Mouse (Mus musculus): ENCODE results near the gene Pcnx3.

The Pcnx3 gene

DNA sequence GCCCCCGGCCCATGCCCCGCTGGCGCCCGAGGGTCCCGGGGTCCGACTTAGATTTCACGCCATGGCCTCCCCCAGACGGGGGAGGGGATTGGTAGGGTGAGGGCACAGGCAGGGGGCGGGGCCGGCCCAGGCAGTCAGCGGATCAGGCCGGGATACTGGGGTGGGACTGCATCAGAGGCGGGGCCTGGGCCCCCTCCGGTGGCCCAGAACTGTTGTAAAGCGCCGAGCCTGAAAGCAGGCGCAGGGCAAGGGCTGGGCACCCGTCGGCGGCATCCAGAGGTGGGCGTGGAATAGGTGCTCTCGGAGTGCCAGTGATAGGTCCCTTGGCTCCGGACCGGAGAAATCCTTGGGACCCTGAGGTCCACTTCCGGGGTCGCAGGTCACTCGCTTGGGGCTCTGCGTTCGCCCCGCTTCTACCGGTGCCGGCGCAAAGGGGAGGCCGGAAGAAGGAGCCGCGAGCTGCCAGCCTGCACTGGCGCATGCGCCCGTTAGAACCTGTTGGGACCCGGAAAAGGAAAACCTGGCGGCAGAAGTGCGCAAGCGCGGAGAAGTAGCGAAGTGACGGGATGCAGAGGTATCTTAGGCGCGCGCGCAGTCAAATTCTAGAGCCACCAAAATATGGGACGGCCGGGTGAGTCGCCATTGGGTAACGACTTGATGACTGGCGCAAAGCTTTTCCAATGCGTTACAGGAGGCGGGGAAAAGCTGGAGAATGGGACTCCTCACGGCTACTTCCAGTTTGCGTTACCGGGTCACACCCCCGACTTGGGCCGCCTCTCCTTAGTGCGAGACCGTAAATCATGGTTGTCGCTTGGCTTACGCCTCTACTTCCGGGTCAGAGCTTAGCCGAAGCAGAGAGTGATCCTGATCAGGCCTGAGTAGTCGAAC is at the start of gene Pcnx3, which contains the start of gene Map3k11:
Gene Pcnx3 (minus strand): TSS at position 709 of the 888 bp plus-strand sequence.
Gene Map3k11 (plus strand): TSS at position 543 of the 888 bp plus-strand sequence.
- WGBS, result under 1% methylated on average over 69 of the region's 69 CpGs

DNA sequence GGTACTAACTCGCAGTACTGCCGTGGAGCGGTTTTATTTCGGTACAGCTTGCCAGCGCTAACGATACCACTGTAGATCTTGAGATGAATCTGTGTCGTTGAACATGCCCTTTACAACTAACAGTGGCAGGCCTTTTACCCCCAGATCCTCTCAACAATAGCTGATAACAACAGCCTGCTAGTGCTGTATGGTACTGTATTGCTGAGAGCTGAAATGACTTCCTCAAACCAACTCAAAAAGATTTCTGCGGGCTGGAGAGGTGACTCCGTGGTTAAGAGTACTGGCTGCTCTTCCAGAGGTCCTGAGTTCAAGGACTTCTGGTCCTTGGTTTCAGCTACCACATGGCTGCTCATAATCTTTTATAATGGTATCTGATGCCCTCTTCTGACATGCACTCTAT is 45.6 kb upstream of the Pcnx3 start:
- 75% methylated on average over 9 of the region's 9 CpGs for WGBS

DNA sequence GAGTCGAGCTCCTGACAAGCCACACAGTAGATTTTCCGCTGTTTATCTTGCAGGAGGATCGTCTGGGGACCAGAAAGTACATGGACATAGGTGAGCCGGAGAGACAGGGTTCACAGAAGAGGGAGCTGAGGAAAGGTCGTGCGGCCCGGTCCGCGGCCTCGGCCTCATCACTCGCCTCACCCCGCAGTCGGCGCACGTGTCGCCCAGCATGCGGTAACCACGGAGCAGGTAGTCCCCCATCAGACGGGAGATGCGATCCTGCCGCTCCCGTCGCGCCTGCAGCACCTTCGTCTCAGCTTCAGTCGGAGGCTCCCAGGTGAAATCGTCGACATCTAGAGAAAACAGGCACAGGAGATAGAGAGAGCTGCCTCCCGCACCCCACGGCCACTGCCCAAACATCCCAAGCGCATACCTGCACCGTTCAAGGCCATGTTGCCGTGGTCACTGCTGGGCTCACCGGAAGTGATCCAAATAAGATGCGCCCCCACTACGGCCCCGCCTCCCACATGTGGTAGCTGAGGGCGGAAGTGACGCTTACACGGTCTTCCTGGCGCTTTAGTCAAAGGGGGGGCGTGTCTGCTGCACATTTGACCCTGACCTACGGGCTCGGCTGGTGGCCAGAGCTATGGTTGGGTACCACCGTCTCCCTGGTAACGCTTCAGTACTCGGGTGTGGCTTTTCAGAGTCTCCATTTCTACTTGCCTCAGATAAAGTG is 42.7 kb upstream of the Pcnx3 start:
- under 1% methylated on average over 47 of the region's 47 CpGs for WGBS

DNA sequence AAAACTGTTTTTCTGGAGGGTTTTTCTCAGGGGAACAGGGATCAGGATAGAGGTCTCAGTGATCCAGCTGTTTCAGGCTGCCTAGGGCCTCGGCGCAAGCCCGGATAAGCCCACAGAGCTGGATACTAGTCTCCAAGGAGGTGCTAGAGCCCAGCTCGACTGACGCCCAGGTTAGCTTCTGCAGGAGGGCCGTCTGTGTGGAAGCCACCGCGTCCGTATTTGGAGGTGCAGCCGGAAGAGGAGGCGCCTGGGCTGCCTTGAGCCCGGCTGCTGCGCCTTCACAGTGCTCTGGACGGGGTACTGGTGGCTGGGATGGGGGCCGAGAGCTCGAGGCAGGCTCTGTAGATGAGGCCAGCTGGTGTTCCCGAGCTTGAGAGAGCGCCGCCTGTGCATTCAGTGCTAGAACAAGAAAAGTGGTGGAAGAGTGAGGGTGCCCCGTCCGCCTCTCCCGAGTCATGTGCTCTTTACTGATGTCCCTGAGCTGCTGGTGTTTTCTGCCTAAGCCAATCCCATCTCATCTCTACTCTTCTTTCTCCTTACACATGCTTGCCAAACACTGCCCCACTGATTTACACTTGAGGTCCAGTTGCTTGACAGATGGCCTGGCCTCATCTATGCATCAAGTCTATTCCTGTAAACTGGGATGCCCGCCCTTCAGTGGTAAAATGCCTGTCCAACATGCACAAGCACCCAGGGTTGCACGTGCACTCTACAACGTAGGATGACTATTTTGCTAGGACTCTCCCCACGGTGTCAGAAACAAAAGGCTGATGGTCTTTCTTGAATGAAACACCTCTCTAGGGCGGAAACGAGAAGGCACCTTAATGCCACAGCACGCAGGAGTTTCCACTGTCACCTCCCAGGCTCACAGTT is 41.8 kb upstream of the Pcnx3 start:
- 72% methylated on average over 29 of the region's 29 CpGs for WGBS

DNA sequence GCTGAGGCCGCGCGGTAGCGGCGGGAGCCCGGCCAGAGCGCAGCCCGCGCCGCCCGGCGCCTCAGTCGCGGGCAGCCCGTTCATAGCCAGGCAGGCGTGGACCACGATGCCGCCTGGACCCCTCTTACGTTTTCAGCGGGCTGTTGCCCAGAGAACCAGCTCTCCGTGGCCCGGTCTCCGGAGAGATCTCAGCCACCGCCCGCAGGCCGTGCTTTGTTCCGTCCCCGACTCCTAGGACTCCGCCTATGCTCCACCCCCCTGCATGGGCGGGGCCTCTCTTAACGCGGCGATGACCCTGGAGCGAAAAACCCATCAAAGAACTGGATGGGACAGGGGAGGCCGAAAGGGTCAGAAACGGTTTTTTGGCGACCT is 40.7 kb upstream of the Pcnx3 start, which contains the start of gene Fam89b:
Gene Fam89b (minus strand): TSS at position 210 of the 372 bp plus-strand sequence.
- under 1% methylated on average over 37 of the region's 37 CpGs for WGBS

DNA sequence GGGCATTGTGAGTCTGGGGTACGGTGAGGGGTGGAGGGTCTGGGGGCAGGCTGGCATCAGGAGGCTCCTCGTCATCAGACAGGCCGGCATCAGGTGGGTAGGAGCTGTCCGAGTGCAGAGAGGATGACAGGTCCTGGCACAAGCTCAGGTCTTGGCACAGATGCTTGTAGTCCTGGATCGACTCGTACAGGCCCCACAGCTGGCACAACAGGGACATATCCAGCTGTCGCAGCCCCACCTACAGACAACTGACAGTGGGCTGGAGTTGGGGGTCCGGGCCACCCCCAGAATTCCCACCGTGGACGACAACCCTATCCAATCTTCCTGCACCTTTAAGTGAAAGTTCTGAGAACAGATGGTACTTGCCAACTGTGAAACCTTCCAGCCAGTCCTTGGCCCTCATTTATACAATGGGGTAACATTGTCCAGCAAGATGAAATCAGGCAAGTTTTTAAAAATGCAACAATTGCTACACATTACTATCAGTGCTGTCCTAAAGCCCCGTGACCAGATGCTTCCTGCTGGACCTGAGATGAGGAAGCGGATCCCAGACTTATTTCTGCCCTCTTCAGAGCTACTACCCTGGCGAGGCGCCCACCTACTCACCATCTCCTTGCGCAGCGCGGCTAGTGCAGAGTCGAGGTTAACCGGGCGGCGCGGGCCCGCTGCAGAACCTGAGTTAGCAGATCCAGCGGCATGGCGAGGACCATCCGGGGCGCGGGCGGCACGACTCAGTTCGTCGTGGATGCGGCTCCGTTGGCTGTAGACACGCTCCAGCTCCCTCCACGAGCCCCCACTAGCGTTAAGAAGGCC is 40.1 kb upstream of the Pcnx3 start:
- 1% methylated on average over 36 of the region's 37 CpGs for WGBS

DNA sequence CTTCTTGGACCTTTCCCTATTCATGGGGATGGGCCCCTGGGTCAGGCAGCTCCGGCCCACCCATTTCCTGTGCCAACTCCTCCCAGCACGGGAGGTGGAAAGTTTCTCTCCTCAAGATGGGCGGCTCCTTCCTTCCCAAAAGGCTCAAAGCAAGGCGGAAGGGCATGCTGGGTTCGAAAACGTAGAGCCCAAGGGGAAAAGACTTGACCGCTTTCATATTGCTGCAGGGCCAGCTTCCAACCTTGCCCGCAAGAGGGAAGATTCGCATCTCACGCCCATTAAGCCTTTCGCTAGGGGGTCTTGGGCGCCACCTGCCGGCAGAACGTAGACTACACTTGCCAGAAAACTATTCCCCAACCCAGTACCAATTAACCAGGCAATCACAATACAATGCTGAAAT is 39.0 kb upstream of the Pcnx3 start:
- 2% methylated on average over 14 of the region's 14 CpGs for WGBS

DNA sequence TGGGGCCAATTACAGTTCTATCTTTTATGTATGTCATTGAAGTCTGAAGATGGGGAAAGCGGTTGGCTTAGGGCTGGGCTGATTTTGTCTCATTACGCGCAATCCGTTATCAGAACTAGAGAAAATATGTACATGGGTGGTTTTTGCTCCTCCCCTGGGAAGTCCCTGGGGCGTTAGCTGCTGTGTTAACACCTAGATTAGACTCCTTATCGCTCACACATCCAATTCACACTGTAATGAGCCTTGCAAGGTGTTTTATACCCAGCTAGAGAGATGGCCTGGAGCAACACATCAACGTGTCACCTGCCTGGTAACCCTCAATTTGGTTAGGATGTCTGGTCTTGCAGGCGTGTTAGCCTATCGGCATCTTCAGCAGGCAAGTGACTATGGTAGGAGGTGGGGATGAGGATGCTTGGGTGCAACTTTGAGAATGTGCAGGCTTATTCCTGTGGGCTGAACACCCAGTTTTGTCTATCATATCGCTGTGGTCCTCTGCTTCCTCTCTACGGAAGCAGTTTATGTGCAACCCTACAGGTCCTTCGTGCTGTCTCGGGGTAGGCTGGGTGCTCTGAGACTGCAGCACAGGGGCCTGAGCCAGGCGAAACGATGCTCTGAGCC is 38.4 kb upstream of the Pcnx3 start:
- WGBS, result 64% methylated on average over 15 of the region's 15 CpGs

DNA sequence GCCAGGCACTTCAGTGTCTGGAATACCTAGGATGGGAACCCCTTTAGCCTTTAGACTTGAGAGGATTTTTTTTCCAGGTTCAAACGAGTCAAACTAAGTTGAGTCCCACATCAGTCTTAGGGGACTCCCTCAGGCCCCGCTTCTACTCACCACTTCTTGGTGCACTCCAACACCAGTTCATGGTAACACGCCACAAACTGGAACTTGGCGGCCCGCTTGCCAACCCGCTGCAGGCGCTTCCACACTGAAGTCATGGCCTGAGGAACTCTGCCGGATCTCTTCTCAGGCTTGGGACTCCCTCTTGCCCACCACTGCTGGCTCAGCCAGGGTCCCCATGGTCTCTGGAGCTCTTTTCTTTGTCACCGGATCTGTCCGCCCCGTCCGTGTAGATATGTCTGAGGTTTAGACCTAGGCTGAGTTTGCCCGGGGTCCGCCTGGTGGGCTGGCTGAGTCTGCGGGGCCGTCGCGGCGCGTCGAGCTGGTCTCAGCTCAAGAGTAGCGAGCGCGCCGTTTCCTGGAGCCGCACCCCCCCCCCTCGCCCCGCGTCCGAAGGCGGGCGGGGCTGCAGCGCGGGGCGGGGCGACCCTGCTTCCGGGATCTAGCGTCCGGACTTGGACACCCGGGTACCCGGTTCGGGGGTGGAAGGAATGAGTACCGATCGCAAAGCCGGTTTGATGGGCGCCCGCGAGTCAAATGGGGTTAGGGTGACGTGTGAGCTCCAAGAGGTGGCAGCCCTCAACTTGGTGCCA is 37.2 kb upstream of the Pcnx3 start, which contains the start of gene Ehbp1l1:
Gene Ehbp1l1 (minus strand): TSS at position 551 of the 749 bp plus-strand sequence.
- 13% methylated on average over 49 of the region's 49 CpGs for WGBS

DNA sequence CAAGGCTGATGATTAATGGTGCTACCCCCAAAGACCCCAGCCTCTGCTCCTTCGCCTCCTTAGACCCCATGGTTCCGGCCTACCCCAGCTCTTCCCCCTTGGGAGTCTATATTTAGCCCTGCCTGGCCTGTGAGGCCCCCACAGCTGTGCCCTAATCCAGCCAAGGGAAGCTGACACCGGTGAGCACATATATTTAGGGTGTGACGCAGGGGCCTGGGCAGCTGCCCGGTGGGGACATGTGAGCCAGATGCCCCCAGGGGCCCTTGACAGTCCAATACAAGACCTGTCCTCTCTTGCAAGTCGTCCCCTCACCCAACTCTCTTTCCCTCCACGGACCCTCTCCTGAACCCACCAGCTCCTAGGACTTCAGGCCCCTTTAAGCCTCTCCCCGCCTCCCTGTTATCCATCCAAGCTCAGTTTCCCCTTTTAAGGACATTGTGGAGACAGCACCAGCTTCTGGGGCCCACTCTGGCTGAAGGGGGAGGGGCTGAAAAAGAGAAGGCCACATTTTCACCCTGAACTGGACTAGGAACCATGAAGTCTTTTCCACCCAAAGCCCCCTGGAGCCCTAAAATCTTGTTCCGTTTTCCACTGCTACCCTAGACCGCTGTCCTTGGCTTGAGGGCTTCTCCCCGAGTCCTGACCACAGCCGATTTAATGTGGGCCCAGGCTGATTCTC is 36.5 kb upstream of the Pcnx3 start:
- WGBS, result 68% methylated on average over 12 of the region's 12 CpGs

DNA sequence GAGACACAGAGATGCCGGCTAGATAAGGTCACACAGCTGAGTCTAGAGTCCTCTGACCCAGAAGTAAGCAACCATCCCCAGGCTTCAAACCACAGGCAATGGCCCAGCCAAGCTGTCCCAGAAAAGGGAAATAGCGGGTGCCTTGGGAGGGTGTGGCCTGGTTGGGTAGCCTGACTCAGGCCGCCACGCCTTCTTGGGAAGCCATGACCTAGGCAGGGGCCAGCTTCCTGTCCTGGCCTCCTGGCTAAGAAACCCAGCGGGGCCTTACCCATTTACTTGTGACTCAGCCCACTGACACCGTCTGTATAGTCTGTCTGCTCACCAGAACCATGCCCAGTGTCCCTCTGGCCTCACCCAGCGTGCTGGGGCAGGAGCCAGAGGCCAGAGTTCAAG is 35.8 kb upstream of the Pcnx3 start:
- WGBS, result 59% methylated on average over 7 of the region's 7 CpGs

DNA sequence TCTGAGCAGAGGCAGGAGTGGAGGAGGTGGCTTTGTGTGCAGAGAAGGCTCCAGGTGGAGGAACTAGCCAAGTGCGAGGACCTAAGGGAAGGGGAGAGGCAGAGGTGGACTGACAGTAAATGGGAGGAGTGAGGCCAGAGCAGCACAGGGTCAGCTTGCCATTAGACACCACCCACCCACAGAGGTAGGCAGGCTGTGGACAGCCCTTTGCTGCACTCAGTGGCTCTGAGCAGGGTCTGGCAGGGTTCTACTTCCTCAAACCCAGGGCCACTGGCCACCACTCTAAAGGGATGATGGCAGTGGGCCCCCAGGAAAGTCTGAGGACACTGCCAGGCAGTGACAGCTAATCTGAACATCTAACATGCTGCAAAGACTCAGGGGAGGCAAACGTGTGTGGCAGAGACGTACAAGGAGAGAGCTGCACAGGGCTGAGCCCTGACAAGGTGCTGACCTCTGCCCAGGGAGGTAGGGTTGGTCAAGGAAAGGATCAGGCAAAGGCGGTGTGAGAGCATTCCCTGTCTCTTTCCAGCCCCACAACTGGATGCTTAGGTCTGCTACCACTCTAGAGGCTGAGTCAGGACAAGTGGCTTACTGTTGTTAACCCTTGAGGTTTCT is 35.3 kb upstream of the Pcnx3 start:
- WGBS, result 76% methylated on average over 4 of the region's 4 CpGs

DNA sequence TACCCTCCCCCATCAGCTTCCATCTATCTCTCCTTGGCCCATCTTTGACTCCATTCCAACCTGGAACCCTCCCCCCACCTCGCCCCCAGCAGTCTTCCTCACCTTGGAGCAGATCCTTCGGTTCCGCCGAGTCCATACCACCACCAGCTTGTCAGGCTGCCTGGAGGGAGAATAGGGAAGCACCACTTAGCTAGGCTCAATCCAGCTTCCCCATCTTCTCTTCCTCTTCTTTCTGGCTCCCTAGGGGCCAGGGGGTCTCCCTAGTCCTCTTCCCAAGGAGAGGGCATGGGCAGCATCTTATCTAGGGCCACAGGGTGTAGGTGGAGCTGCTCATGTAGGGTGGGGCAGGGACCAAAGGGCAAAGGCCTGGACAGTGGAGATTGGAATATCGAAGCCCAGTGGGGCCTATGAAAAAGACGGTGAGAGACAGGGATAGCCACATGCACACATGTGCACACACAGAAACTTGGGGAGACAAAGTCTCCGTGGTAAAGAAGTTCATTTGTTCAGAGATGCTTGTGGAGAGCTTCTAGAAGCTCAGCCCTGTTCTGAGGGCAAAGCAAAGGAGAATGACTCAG is 34.2 kb upstream of the Pcnx3 start:
- 87% methylated on average over 7 of the region's 7 CpGs for WGBS

DNA sequence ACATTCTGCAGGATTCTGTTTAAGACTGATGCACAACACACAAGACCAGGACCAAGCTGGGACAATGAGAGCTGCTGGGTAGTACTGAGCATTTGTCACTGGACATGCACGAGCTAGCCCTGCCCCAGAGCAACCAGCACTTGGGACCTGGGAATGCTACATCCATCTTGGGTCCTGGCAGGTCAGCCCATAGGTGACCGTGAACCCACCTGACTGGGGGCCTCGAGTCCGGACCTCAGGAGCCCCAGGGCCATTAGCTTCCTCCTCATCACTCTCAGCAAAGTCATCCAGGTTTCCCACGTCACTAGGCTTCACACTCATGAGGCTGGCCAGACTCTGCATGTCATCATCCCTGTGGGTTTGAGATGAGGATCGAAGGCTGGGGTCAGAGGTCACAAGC is 32.5 kb upstream of the Pcnx3 start:
- 92% methylated on average over 6 of the region's 6 CpGs for WGBS

DNA sequence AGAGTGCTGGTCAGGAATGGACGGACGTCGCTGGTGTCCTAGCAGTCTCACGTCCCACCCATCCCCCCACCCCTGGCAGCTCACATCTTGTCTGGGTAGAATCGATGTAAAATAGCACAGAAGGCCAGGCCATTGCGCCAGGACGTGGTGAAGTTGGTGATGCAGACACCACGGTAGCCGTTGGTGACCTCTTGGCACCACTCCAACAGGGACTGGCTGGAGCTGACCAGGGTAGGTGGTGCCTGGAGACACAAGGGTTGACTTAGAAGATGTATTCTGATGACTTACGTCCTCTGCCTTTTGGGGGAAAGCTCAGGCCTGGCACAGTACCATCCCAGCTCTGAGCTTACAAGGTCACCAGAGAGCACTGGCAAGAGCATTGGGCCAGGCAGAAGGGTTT is 28.2 kb upstream of the Pcnx3 start:
- WGBS, result 45% methylated on average over 10 of the region's 10 CpGs

DNA sequence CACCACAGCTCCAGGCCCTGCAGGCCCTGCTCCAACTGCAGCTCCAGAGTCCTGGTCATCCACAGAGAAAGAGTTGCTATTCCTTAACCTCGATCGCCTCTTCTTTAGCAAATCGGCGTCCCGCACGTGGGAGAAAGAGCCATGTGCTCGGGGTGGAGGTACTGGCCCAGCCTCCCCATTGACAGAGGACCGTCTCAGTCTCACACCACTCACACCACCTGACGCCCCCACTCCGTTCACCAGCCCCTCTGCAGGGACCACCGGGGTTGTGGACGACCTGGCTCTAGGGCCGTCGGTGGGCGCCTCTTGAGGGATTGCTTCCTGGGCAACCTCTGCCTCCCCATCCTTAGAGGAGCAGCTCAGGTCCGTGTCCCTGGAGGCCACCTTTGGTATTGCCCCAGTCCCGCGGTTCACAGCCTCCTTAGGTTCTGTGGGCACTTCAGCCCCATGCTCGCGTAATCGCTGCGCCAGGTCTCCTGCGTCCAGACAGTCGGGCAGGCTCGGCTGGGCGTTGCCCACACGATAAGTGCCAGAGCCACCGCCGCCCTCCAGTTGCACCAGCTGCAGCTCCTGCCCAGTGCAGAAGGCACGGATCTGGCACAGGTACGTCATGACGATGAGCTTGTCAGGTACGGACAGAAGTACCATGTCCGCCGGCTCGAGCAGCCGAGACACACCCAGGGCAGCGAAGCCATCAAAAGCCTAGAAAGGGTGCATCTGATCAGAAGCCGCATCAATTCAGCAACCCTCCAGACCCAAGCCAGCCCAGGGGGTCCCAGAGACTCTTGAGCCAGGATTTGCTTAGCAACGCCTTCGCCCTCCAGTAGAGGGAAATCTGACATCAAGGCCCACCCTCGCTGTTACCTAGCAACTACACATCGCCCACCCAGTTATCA is 27.3 kb upstream of the Pcnx3 start:
- WGBS, result 34% methylated on average over 43 of the region's 43 CpGs

DNA sequence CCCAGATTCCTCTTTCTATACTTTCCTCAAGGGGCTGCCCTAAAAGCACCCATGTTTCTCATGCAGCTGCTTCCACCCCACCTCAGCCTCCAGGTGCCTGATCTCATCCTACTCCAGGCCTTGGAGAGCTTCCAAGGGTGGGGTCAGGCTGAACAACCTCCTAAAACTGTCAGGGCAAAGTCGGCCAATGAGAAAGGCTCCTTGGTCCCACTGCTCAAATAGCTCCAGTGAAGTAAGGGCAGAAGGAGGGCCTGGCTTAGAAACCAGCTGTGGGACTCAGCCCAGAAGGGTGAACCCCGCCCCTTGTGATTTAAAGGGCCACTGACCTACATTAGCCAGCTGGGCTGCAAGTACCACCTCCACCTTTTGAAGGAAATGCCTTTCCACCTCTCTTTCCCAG is 25.0 kb upstream of the Pcnx3 start:
- 19% methylated on average over 2 of the region's 2 CpGs for WGBS
